8 mouse cellular contexts compared by ENCODE assay signal in genomic region chr10:81342686-81343505, GRCm38 (mm10). TPM values are rescaled to one million over a fixed set of nuclear protein-coding genes. Genes with fewer than 3 reads are reported as not detected.
DNase-seq lines count a peak whose midpoint lies in the region; ATAC-seq and TF ChIP-seq lines count a peak whose summit lies in the region.

TSS of gene Gipc3 (minus strand) at chr10:81343266.

- H3K9me3 ChIP-seq in lung, embryonic 14.5 days (ENCODE audit: low read depth, low read length) = no peaks in the 10 kb centered on the region
- H3K9me3 ChIP-seq in embryonic facial prominence, embryonic 13.5 days = no peaks in the 10 kb centered on the region
- no peaks in the 10 kb centered on the region for H3K9me3 ChIP-seq in hindbrain, embryonic 16.5 days (ENCODE audit: control insufficient read depth, low read length)
- H3K9me3 ChIP-seq in midbrain, embryonic 14.5 days (ENCODE audit: control insufficient read depth, low read length) = no peaks in the 10 kb centered on the region

- H3K4me3 ChIP-seq in lung, embryonic 14.5 days (ENCODE audit: low read depth, low read length) = peak within 1 kb of the TSS; percentile 50
- peak within 1 kb of the TSS; percentile 47 for H3K4me3 ChIP-seq in embryonic facial prominence, embryonic 13.5 days
- H3K4me3 ChIP-seq in hindbrain, embryonic 16.5 days (ENCODE audit: low read length) = peak within 1 kb of the TSS; percentile 37
- peak within 1 kb of the TSS; percentile 35 for H3K4me3 ChIP-seq in midbrain, embryonic 14.5 days (replicated peaks; ENCODE audit: low read depth, low read length)

- no peak within 1 kb of the TSS for H3K27ac ChIP-seq in lung, embryonic 14.5 days (ENCODE audit: low read depth)
- H3K27ac ChIP-seq in embryonic facial prominence, embryonic 13.5 days = no peak within 1 kb of the TSS
- H3K27ac ChIP-seq in hindbrain, embryonic 16.5 days (ENCODE audit: low read depth, low read length) = no peak within 1 kb of the TSS
- H3K27ac ChIP-seq in midbrain, embryonic 14.5 days (replicated peaks; ENCODE audit: low read depth, low read length) = no peak within 1 kb of the TSS

- peaks cover 33% of the 10 kb centered on the region for H3K27me3 ChIP-seq in lung, embryonic 14.5 days (ENCODE audit: insufficient read depth, low read length)
- H3K27me3 ChIP-seq in embryonic facial prominence, embryonic 13.5 days = peaks cover 82% of the 10 kb centered on the region
- H3K27me3 ChIP-seq in hindbrain, embryonic 16.5 days (replicated peaks; ENCODE audit: control insufficient read depth, insufficient read depth, low read length) = peaks cover 44% of the 10 kb centered on the region
- H3K27me3 ChIP-seq in midbrain, embryonic 14.5 days (ENCODE audit: control insufficient read depth, insufficient read depth, low read length) = peaks cover 46% of the 10 kb centered on the region

- WGBS in lung, embryonic 14.5 days = 4% methylated on average over 59 of the region's 67 CpGs
- 6% methylated on average over 60 of the region's 67 CpGs for WGBS in embryonic facial prominence, embryonic 13.5 days
- WGBS in hindbrain, embryonic 16.5 days = 5% methylated on average over 56 of the region's 67 CpGs
- 4% methylated on average over 67 of the region's 67 CpGs for WGBS in midbrain, embryonic 14.5 days

- H3K36me3 ChIP-seq in lung, embryonic 14.5 days (ENCODE audit: insufficient read depth) = peaks cover 14% of the 10 kb centered on the region
- H3K36me3 ChIP-seq in embryonic facial prominence, embryonic 13.5 days = peaks cover 18% of the 10 kb centered on the region
- no peaks in the 10 kb centered on the region for H3K36me3 ChIP-seq in hindbrain, embryonic 16.5 days (ENCODE audit: control insufficient read depth, insufficient read depth, low read length)
- no peaks in the 10 kb centered on the region for H3K36me3 ChIP-seq in midbrain, embryonic 14.5 days (ENCODE audit: control insufficient read depth, insufficient read depth, low read length)

- peak within 1 kb of the TSS; percentile 58 for H3K9ac ChIP-seq in lung, embryonic 14.5 days
- peak within 1 kb of the TSS; percentile 69 for H3K9ac ChIP-seq in embryonic facial prominence, embryonic 13.5 days
- H3K9ac ChIP-seq in hindbrain, embryonic 16.5 days (ENCODE audit: low read depth, low read length) = peak within 1 kb of the TSS; percentile 61
- H3K9ac ChIP-seq in midbrain, embryonic 14.5 days (replicated peaks; ENCODE audit: low read length) = peak within 1 kb of the TSS; percentile 47

- peaks cover 4% of the 10 kb centered on the region; the same call in 1 of the 2 replicates for H3K4me1 ChIP-seq in lung, embryonic 14.5 days (ENCODE audit: insufficient read depth)
- peaks cover 25% of the 10 kb centered on the region for H3K4me1 ChIP-seq in embryonic facial prominence, embryonic 13.5 days
- peaks cover 14% of the 10 kb centered on the region for H3K4me1 ChIP-seq in hindbrain, embryonic 16.5 days (ENCODE audit: control insufficient read depth, insufficient read depth, low read depth, low read length)
- 0 out of 2 replicates have a peak, but pooled peaks cover 3% of the 10 kb centered on the region for H3K4me1 ChIP-seq in midbrain, embryonic 14.5 days (ENCODE audit: control insufficient read depth, insufficient read depth, low read length)

- DNase-seq in lung, embryonic 14.5 days = no peak
- no peak for DNase-seq in lung, postnatal 25 days (ENCODE audit: low spot score)
- DNase-seq in midbrain, embryonic 14.5 days = peak; percentile 45
- no peak for DNase-seq in right cerebral cortex, postnatal 4 days
- no peak for DNase-seq in MN1 (ENCODE audit: low spot score)
- no peak for DNase-seq in layer of hippocampus, adult 9-10 months (ENCODE audit: low spot score)

- no peak for ATAC-seq in lung, embryonic 14.5 days (ENCODE audit: insufficient read depth)
- no peak for ATAC-seq in embryonic facial prominence, embryonic 13.5 days (ENCODE audit: insufficient number of reproducible peaks, insufficient read depth, low FRiP score, low TSS enrichment, low read depth)
- ATAC-seq in hindbrain, embryonic 16.5 days = no peak
- ATAC-seq in midbrain, embryonic 14.5 days (ENCODE audit: low FRiP score, low TSS enrichment) = no peak

- peak within 1 kb of the TSS; percentile 78 for H3K4me2 ChIP-seq in lung, embryonic 14.5 days
- peak within 1 kb of the TSS; percentile 76 for H3K4me2 ChIP-seq in embryonic facial prominence, embryonic 13.5 days
- H3K4me2 ChIP-seq in hindbrain, embryonic 16.5 days (ENCODE audit: low read length) = peak within 1 kb of the TSS; percentile 60
- peak within 1 kb of the TSS; percentile 60 for H3K4me2 ChIP-seq in midbrain, embryonic 14.5 days (ENCODE audit: low read length)

- no peak for TF ChIP-seq CTCF in lung, embryonic 14.5 days (IDR thresholded peaks at IDR 0.05; ENCODE audit: low read depth)

RNA-seq across cellular contexts. Expression of gene Gipc3, which starts in this region (rescaled TPM):
- polyA plus RNA-seq in lung, embryonic 14.5 days (2014; fragmentation: Nextera tagmentation; extraction: Ambion mirVana) = 0.05 and 0.08 TPM in 2 replicates
- polyA plus RNA-seq in embryonic facial prominence, embryonic 13.5 days (2015; fragmentation: Nextera tagmentation; extraction: Ambion mirVana) = 0.13 TPM in 1 of 2 replicates, not detected in the other
- not detected in 2 replicates for polyA plus RNA-seq in hindbrain, embryonic 16.5 days (2015; fragmentation: Nextera tagmentation; extraction: Ambion mirVana)
- not detected in 2 replicates for polyA plus RNA-seq in midbrain, embryonic 14.5 days (2014; fragmentation: Nextera tagmentation; extraction: Ambion mirVana)

Comparison
In these comparisons a context has a peak if more than half of its experiments do, and no peak if none do; other contexts are left out.
1. Peak in DNase-seq, H3K4me3 ChIP-seq, H3K9ac ChIP-seq and H3K4me2 ChIP-seq in midbrain, embryonic 14.5 days; RNA of the gene not detected or under 1 TPM.